Mouse (Mus musculus) limb, embryonic 13.5 days (tissue): Measurements from ENCODE around the gene Tnr. TPM values are rescaled to one million over a fixed set of nuclear protein-coding genes. Genes with fewer than 3 reads are reported as not detected.

Experiments
- ATAC-seq: fragments of 200-750 bp; cut with Nextera tagmentation; 2 replicates; pipeline ENCODE4 v1.8.0; 2017; ENCODE audit warnings: low read depth, moderate number of reproducible peaks, moderate TSS enrichment; ENCODE audit not compliant: low FRiP score
- H3K27ac ChIP-seq: fragments of 300-500 bp; sonication (generic); 2 replicates; pipeline ENCODE4 v1.5.1; 2015; ENCODE audit warnings: inconsistent platforms, mild to moderate bottlenecking, moderate library complexity
- H3K27me3 ChIP-seq: fragments of 300-500 bp; sonication (generic); 2 replicates; pipeline ENCODE4 v1.6.1; 2015; ENCODE audit warnings: mild to moderate bottlenecking, inconsistent platforms
- H3K36me3 ChIP-seq: fragments of 300-500 bp; sonication (generic); 2 replicates; pipeline ENCODE4 v1.6.1; 2015; ENCODE audit warnings: inconsistent platforms, mild to moderate bottlenecking, moderate library complexity
- H3K4me1 ChIP-seq: fragments of 300-500 bp; sonication (generic); 2 replicates; pipeline ENCODE4 v1.6.1; 2015; ENCODE audit warnings: inconsistent platforms
- H3K4me2 ChIP-seq: fragments of 300-500 bp; sonication (generic); replicated peaks from 2 replicates; pipeline ENCODE4 v1.6.1; 2015; ENCODE audit warnings: inconsistent platforms, mild to moderate bottlenecking, moderate library complexity
- H3K4me3 ChIP-seq: fragments of 300-500 bp; sonication (generic); 2 replicates; pipeline ENCODE4 v1.5.1; 2015; ENCODE audit warnings: moderate library complexity, mild to moderate bottlenecking, inconsistent platforms
- H3K9ac ChIP-seq: fragments of 300-500 bp; sonication (generic); 2 replicates; pipeline ENCODE4 v1.6.1; 2015; ENCODE audit warnings: mild to moderate bottlenecking, inconsistent platforms
- H3K9me3 ChIP-seq: fragments of 300-500 bp; sonication (generic); 2 replicates; pipeline ENCODE4 v1.6.1; 2016; ENCODE audit warnings: inconsistent platforms
- WGBS: fragments of 180-500 bp; shearing (Covaris S2); methylation state at CpG from one replicate; pipeline ENCODE4 v1.1.7; 2015; 5-methylcytosine and 5-hydroxymethylcytosine counted together
- polyA plus RNA-seq: library from polyadenylated mRNA; unstranded; fragments of >200 nt; fragmentation: Nextera tagmentation; extraction: Ambion mirVana; gene quantifications from 2 replicates; pipeline ENCODE4 v1.2.1, GENCODE M21; 2015

Tnr gene
- polyA plus RNA-seq, 1 experiment from 2014 or later: 0.09 TPM

DNA sequence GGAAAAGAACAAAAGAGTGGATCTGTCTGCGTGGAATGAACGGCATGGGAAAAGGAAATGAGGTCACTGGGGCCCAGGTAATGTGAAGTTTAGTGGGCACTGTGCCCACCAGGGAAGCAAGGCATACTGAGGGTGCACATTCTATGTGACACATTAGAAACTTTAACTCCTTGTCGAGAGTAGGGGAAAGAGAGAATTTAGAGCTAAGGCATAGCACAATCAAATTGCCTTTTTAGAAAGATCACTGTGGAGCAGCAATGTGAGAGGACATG lies 218.4 kb downstream of the Tnr start:
- WGBS: 69% methylated on average over 3 of the region's 3 CpGs
- Histone ChIP-seq H3K4me3 (no peak overlapping the region), H3K4me1 (peaks cover 5% of the 10 kb centered on the region; the same call in 1 of the 2 replicates), H3K4me2 (no peak overlapping the region), H3K27ac (no peak overlapping the region), H3K9me3 (no peaks in the 10 kb centered on the region), H3K9ac (no peak overlapping the region), H3K36me3 (no peaks in the 10 kb centered on the region), H3K27me3 (no peaks in the 10 kb centered on the region)
- ATAC-seq: no peak

GRCm38 (mm10) chr1:159743744-159744253 lies 220.2 kb downstream of the Tnr start:
- H3K27me3 ChIP-seq: no peaks in the 10 kb centered on the region
- no peaks in the 10 kb centered on the region for H3K9me3 ChIP-seq
- H3K4me1 ChIP-seq: peaks cover 5% of the 10 kb centered on the region; the same call in 1 of the 2 replicates
- 87% methylated on average over 2 of the region's 2 CpGs for WGBS
- no peak overlapping the region for H3K9ac ChIP-seq
- no peak overlapping the region for H3K27ac ChIP-seq
- H3K4me2 ChIP-seq: no peak overlapping the region
- no peak for ATAC-seq
- no peaks in the 10 kb centered on the region for H3K36me3 ChIP-seq
- H3K4me3 ChIP-seq: no peak overlapping the region

DNA sequence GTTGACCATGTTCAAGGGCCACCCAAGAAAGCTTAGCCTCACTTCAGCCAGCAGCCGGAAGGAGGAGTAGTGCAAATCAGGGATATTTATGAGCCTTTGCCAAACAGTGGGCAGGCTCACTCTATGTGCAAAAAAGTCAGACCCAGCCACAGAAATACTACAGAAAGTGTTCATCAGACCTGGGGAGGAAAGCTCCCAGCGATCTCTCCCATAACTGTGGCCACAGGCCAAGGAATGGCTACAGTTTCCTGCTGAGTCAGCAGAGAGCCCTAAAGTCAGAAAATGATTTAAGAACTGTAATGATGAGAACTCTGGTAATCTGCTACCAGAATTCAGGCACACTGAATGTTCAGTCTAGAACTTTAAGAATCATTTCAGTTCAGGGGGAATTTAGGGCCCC lies 221.7 kb downstream of the Tnr start:
- no peak overlapping the region for H3K27ac ChIP-seq
- H3K4me3 ChIP-seq: no peak overlapping the region
- peaks cover 5% of the 10 kb centered on the region; the same call in 1 of the 2 replicates for H3K4me1 ChIP-seq
- ATAC-seq: no peak
- H3K27me3 ChIP-seq: no peaks in the 10 kb centered on the region
- H3K9ac ChIP-seq: no peak overlapping the region
- no peaks in the 10 kb centered on the region for H3K36me3 ChIP-seq
- WGBS: 53% methylated on average over 2 of the region's 2 CpGs
- H3K9me3 ChIP-seq: no peaks in the 10 kb centered on the region
- H3K4me2 ChIP-seq: no peak overlapping the region

DNA sequence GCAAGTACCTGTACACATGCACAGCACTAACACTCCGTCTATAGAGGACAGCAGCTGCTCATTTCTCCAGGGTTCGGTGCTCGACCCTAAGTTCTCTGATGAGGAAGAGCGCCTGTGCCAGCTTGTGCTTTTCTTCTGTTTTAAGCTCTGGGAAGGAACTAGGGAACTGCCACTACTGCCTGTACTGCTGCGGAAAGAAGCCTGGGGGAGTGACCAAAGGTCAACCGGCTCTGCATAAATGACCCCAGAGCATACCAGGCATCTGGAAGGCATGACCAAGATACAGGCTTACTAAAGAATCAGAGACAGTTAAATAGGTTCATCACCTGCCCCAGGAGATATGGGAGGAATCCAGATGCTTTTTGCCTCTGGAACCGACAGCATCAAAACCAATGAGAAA lies 224.4 kb downstream of the Tnr start:
- no peak overlapping the region for H3K27ac ChIP-seq
- no peaks in the 10 kb centered on the region for H3K4me1 ChIP-seq
- 70% methylated on average over 7 of the region's 7 CpGs for WGBS
- no peaks in the 10 kb centered on the region for H3K27me3 ChIP-seq
- H3K4me3 ChIP-seq: no peak overlapping the region
- no peaks in the 10 kb centered on the region for H3K9me3 ChIP-seq
- H3K36me3 ChIP-seq: no peaks in the 10 kb centered on the region
- H3K9ac ChIP-seq: no peak overlapping the region
- ATAC-seq: no peak
- H3K4me2 ChIP-seq: no peak overlapping the region

DNA sequence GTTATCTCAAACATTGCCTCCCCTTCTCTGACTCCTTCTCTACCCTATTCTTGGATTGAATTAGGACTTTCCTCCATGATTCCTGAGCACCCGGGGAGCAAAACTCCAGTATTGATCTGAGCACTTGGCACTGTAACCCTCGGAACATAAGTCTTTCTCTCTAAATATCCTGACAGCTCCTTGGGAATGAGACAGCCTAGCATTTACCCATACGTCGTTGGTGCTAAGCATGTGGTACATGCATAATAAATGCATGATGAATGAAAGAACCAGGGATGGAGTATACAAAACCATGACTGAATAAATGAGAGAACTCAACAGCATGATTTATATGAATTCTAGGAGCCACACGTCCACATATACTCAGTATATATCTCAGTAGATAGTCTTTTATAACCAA lies 226.8 kb downstream of the Tnr start:
- Histone ChIP-seq H3K36me3 (no peaks in the 10 kb centered on the region), H3K9me3 (no peaks in the 10 kb centered on the region), H3K4me2 (no peak overlapping the region), H3K4me1 (no peaks in the 10 kb centered on the region), H3K27ac (no peak overlapping the region), H3K4me3 (no peak overlapping the region), H3K9ac (no peak overlapping the region), H3K27me3 (no peaks in the 10 kb centered on the region)
- no peak for ATAC-seq
- WGBS: 72% methylated on average over 5 of the region's 5 CpGs

- 32% methylated on average over 6 of the region's 6 CpGs for WGBS
- Histone ChIP-seq H3K27ac (no peak overlapping the region), H3K4me2 (no peak overlapping the region), H3K4me1 (no peaks in the 10 kb centered on the region), H3K9me3 (no peaks in the 10 kb centered on the region), H3K36me3 (no peaks in the 10 kb centered on the region), H3K27me3 (no peaks in the 10 kb centered on the region), H3K9ac (no peak overlapping the region), H3K4me3 (no peak overlapping the region)
- no peak for ATAC-seq
Observed at GRCm38 (mm10) chr1:159750876-159751275, 227.3 kb downstream of the Tnr start.

DNA sequence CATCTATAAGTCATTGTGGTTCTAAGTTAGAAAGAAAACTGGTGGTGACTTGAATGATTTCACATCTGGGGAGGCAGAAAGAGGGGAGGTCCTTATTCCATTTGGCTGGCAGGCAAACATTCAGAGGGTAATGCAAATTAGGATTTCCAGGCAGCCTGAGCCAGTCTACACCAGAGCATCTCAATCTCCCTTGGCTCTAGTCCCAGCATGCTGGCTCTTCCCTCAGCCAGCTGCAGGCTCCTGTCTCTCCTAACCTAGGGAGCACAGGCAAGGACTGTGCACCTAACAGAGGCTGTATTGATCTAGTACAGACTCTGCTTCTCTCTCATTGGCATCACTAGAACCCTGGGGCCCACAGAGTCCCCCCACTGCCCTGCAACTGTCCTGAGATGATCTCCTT lies 237.4 kb downstream of the Tnr start:
- Histone ChIP-seq H3K9me3 (no peaks in the 10 kb centered on the region), H3K27me3 (no peaks in the 10 kb centered on the region; the same call in 1 of the 2 replicates), H3K4me1 (peaks cover 22% of the 10 kb centered on the region), H3K27ac (no peak overlapping the region), H3K36me3 (no peaks in the 10 kb centered on the region), H3K9ac (no peak overlapping the region), H3K4me2 (no peak overlapping the region), H3K4me3 (no peak overlapping the region)
- 0 out of 2 replicates have a peak, but pooled peaks have one; percentile 32 for ATAC-seq

DNA sequence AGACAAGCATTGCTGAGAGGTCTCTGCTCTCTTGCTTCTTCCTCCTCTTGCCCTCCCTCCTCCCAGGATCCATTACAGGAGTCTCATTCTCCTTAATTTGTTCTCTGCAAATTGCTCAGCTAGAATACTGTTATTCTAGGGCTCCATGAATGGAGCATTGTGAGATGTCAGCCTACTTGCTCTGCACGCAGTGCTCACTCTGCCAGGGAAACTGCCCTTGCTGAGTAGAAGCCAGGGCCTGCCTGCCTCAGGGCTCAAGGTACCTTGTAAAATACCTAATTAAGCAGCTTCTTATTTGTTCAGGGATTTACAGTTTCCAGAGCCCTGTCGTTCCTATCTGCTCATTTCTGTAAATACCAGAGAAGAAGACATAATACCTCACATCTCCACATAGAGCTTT lies 240.3 kb downstream of the Tnr start:
- no peaks in the 10 kb centered on the region for H3K9me3 ChIP-seq
- no peaks in the 10 kb centered on the region for H3K36me3 ChIP-seq
- WGBS: 39% methylated on average over 2 of the region's 2 CpGs
- H3K9ac ChIP-seq: no peak overlapping the region
- H3K4me1 ChIP-seq: peaks cover 22% of the 10 kb centered on the region
- no peak overlapping the region for H3K27ac ChIP-seq
- no peak for ATAC-seq
- H3K4me2 ChIP-seq: no peak overlapping the region
- H3K4me3 ChIP-seq: no peak overlapping the region
- H3K27me3 ChIP-seq: no peaks in the 10 kb centered on the region; the same call in 1 of the 2 replicates

DNA sequence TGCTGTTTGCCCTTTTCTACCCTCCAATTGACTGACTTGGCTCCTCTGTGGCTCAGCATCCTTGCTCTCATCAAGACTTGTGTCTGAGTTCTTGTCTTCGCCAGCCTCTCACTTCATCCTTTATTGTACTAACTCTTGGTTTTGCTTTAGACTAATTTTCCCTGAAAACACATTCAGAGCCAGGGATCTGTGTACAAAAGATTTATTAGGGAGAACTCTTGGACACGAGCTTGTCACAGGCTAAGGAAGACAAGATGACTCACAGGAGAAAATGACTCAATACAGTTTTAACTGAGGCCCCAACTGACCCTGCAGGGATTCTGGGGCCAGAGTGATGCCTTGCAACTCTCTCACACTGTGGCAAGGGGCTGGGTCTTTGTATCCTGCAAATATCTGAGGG lies 241.3 kb downstream of the Tnr start:
- 67% methylated on average over 2 of the region's 2 CpGs for WGBS
- no peak overlapping the region for H3K9ac ChIP-seq
- no peak overlapping the region for H3K4me2 ChIP-seq
- peaks cover 22% of the 10 kb centered on the region for H3K4me1 ChIP-seq
- ATAC-seq: no peak
- no peaks in the 10 kb centered on the region; the same call in 1 of the 2 replicates for H3K27me3 ChIP-seq
- no peaks in the 10 kb centered on the region for H3K9me3 ChIP-seq
- H3K4me3 ChIP-seq: no peak overlapping the region
- no peak overlapping the region for H3K27ac ChIP-seq
- no peaks in the 10 kb centered on the region for H3K36me3 ChIP-seq

DNA sequence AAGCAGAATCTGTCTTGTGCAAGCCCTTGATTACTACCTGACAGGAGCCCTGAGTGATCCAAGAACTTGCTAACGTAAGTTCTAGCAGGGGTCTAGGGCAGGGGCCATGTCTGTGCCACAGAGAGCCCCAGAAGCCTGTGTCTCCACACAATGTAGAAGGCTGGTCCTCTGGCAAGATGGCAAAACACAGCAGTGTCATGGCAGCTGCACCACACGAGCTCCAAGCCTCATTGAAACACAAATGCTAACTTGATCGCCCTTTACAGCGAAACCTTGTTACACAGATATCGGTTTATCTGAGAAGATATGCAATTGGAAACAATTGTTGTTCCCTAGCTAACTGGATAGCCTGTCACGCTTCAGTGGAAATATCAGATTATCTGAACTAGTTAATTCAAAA lies 246.4 kb downstream of the Tnr start:
- 0 out of 2 replicates have a peak, but pooled peaks cover under 1% of the 10 kb centered on the region for H3K4me1 ChIP-seq
- H3K4me3 ChIP-seq: no peak overlapping the region
- H3K9me3 ChIP-seq: no peaks in the 10 kb centered on the region
- H3K4me2 ChIP-seq: no peak overlapping the region
- no peak overlapping the region for H3K9ac ChIP-seq
- H3K27me3 ChIP-seq: no peaks in the 10 kb centered on the region
- WGBS: 72% methylated on average over 6 of the region's 6 CpGs
- H3K36me3 ChIP-seq: no peaks in the 10 kb centered on the region
- H3K27ac ChIP-seq: no peak overlapping the region
- ATAC-seq: no peak

GRCm38 (mm10) chr1:159773671-159774070 lies 250.1 kb downstream of the Tnr start:
- Histone ChIP-seq H3K27me3 (no peaks in the 10 kb centered on the region), H3K27ac (no peak overlapping the region), H3K4me1 (no peaks in the 10 kb centered on the region), H3K9ac (no peak overlapping the region), H3K9me3 (no peaks in the 10 kb centered on the region), H3K4me2 (no peak overlapping the region), H3K4me3 (no peak overlapping the region), H3K36me3 (no peaks in the 10 kb centered on the region)
- no peak for ATAC-seq
- WGBS: 75% methylated on average over 12 of the region's 12 CpGs

GRCm38 (mm10) chr1:159775168-159775567 lies 251.6 kb downstream of the Tnr start:
- Histone ChIP-seq H3K4me2 (no peak overlapping the region), H3K9ac (no peak overlapping the region), H3K27me3 (no peaks in the 10 kb centered on the region), H3K27ac (no peak overlapping the region), H3K4me1 (no peaks in the 10 kb centered on the region), H3K36me3 (no peaks in the 10 kb centered on the region), H3K4me3 (no peak overlapping the region), H3K9me3 (no peaks in the 10 kb centered on the region)
- 26% methylated on average over 3 of the region's 3 CpGs for WGBS
- ATAC-seq: no peak

GRCm38 (mm10) chr1:159777107-159777506 lies 253.5 kb downstream of the Tnr start:
- Histone ChIP-seq H3K4me2 (no peak overlapping the region), H3K9ac (no peak overlapping the region), H3K36me3 (no peaks in the 10 kb centered on the region), H3K4me3 (no peak overlapping the region), H3K27ac (no peak overlapping the region), H3K27me3 (no peaks in the 10 kb centered on the region), H3K9me3 (no peaks in the 10 kb centered on the region), H3K4me1 (no peaks in the 10 kb centered on the region)
- WGBS: 67% methylated on average over 3 of the region's 3 CpGs
- ATAC-seq: no peak
